Mouse (Mus musculus) kidney, postnatal 36 days (tissue): ENCODE results near the gene Sh3bp5l.
"Not testable (repeated sequence)": the region's sequence is repeated elsewhere in the genome, so short reads cannot be mapped to it uniquely, and the experiment has no call there.

Source experiments
- DNase-seq, 2 experiments: peaks; one replicate each; pipeline ENCODE4 v3.0.0; 2021 to 2022; ENCODE audit warnings: mixed read lengths in 2 of 2

The Sh3bp5l gene

DNA sequence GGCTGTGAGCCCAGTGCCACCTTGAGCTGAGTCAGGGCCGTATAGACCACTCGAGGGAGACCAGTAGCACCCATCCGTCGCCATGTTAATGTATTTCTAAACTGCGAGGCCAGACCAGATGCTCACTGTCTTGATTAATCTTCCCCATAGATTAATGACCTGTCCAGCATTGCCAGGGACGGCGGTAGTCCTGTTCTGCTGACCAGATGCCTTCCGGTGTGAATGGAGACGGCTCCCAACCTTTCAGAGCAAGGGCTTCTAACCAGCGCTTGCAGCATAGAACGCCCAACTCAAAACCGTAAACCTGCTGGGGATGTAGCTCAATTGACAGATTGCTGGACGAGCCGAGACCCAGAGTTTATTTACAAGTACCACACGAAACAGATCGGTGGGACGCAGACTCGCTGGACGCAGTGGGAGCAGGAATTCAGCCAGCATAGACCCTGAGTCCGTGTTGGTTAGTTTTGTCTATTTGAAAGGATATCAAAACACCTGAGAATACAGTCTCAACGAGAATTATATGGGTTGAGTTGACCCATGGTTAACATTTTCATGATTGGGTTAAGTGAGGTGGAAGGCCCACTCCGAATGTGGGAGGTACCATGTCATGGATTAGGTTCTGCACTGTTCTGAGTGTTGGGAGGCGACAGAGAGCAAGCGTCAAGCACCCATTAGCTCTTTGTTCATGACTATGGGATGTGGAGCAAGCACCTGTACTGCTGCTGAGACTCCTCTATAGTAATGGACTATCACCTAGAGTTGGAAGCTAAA is 6.8 kb upstream of the Sh3bp5l start:
- peak in 1 of 2 experiments; percentile 11 for DNase-seq

- DNase-seq, result no peak
Observed at GRCm38 (mm10) chr11:58324614-58325229, 5.8 kb upstream of the Sh3bp5l start.

- no peak for DNase-seq
Observed at GRCm38 (mm10) chr11:58326781-58327180, 3.7 kb upstream of the Sh3bp5l start.

DNA sequence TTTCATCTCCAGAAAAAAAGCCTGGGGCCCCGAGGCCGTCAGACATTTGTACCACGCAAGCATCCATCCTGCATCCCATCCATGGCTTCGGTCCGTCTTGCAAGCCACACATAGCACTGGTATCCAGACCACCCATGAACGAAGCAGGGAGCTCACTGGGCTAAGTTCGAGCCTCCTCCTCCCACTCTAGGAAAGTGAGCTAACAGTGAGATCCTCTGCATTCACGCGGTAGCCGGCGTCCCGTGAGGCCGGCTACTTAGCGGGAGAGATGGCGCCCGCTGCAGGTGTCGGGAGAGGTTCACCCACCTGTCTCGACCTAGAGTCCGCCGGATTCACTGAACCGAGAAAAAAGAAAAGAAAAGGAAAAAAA is 633 bp upstream of the Sh3bp5l start:
- no peak for DNase-seq

GRCm38 (mm10) chr11:58331149-58331495 is 598 bp downstream of the Sh3bp5l start:
- DNase-seq, result no peak

DNA sequence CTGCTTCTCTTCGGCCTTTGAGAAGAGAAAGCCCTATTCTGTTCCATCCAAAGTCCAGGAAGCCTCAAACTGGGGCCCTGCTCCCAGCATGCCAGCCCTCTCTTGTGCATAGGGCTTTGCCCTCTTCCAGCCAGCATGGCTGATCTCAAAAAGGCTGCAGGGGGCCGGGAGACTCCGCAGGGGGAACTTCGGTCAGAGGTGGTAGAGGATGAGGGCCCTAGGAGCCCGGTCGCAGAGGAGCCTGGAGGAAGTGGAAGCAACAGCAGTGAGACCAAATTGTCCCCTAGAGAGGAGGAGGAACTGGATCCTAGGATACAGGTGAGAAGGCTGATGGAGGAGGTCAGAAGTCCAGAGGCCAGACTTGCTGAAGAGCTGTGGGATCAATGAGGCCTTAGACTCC is 1.0 kb downstream of the Sh3bp5l start:
- no peak for DNase-seq

GRCm38 (mm10) chr11:58334746-58335145 is 4.2 kb downstream of the Sh3bp5l start:
- peak; percentile 84 to 87 for DNase-seq

DNA sequence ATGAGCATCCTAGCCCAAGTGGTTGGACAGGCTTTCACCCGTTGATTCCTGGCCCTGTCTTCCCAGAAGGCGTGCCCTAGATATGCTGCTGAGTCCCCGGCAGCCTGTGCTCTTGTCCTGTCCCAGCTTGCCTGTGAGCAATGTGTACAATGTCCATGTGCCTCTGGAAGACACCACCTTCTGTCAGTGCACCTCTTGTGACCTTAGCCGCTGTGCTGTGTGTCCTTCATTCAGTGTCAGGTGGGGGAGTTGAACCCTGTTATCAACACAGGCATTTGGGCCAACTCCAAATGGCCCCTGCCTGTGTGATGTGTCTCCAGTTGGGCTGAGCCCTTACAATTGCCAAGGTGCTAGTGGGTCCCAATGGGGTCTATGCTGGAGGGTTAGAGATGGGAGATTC is 16.2 kb downstream of the Sh3bp5l start:
- DNase-seq, result no peak

DNA sequence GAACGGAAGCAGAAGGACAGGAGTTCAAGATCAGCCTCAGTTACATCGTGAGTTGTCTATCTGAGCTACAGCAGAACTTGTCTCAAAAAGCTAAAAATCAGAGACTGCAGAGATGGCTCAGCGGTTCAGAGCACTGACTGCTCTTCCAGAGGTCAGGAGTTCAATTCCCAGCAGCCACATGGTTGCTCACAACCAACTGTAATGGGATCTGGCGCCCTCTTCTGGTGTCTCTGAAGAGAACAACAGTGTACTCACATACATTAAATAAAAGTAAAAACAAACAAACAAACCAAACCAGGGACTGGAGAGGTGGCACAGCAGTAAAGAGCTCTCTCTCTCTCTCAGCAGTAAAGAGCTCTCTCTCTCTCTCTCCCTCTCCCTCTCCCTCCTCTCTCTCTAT is 20.1 kb downstream of the Sh3bp5l start:
- DNase-seq, result peak in 1 of 2 experiments; percentile 17

DNA sequence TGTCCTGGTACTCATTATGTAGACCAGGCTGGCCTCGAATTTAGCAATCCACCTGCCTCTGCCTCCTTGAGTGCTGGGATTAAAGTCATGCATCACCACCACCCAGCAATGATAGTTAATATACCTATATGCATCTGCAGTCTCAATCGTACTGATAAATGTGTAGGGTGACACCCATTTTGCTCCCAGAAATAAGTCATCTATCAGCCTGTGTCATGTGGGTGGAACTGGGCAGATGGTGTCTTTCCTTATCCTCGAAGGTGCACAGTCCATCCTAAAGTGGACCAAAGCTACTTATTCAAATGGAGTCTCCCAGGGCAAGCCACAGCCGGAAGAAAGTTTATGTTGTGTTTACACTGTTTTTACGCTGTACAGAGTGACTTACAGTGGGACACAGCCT is 20.7 kb downstream of the Sh3bp5l start:
- no peak for DNase-seq

DNA sequence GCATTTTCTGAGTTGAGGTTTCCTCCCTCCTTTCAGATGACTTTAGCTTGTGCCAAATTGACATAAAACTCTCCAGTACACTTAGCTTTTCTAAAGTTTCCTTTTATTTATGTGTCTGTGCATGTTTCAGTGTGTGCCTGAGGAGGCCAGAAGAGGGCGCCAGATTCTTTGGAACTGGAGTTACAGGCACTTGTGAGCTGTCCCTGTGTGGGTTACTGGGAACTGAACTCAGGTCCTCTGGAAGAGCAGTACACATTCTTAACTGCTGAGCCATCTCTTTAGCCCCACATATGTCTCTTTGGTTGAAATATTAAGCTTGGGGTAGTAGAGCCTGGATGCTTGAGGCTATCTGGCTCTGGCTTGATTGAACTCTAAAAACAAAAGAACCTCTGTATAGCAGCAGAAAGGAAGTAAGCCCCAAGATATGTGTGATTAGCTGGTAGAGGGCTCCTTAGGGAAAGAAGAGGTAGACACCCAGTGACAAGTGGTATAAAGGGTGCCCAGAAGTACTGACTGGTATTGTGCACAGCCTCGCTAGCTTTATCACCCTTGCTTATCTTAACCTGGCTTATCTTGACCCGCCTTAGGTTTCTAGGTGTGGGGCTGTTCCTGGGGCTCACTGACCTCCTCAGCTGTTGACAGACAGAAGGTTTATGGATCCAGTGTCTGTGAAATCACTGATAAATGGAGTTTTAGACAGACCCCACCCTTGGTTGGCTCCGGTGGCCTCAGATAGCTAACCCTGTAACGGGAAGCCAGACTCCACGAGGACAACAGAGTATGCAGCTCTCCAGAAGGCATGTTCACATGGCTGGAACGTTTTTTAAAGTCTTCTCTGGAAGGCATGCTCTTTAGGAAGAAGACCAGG is 22.4 kb downstream of the Sh3bp5l start:
- DNase-seq, result peak in 1 of 2 experiments; percentile 31

- DNase-seq, result no peak
Observed at GRCm38 (mm10) chr11:58353709-58354108, 23.2 kb downstream of the Sh3bp5l start.

- DNase-seq, result no peak
Observed at GRCm38 (mm10) chr11:58354476-58354875, 24.0 kb downstream of the Sh3bp5l start.

DNA sequence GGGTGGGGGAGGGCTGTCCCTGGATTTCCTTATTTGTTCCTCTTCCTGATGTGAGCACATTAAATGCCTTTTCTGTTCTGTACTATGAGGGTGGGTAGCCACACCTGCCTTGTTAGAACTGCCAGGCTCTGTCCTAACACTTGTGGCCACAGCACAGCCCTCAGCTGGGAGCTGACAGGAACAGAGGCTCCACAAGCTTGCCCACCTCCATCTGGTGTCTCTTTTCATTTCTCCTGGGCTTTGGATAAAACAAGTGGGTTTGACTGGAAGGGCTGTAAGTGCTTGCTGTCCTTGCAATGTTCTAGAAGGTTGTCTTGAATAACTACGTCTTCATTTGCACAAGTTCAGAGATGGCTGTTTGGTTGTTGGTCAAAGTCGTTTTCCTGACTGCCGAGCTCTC is 24.4 kb downstream of the Sh3bp5l start:
- no peak for DNase-seq

DNA sequence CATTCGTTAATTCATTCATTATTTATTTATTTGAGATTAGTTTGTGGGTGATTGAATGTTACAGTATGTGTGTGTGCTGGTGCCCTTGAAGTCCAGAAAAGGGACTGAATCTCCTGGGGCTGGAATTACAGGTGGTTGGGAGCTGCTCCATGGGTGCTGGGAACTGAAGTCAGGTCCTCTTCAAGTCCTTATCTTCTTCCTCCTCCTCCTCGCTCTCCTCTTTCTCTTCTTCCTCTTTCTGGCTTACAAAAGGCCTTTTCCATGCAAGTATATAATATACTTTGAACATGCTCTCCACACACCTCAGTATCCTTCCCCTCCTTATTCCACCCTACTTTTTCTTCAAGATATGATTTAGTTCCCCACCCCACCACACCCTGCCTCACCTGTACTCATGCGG is 26.5 kb downstream of the Sh3bp5l start:
- no peak for DNase-seq

DNA sequence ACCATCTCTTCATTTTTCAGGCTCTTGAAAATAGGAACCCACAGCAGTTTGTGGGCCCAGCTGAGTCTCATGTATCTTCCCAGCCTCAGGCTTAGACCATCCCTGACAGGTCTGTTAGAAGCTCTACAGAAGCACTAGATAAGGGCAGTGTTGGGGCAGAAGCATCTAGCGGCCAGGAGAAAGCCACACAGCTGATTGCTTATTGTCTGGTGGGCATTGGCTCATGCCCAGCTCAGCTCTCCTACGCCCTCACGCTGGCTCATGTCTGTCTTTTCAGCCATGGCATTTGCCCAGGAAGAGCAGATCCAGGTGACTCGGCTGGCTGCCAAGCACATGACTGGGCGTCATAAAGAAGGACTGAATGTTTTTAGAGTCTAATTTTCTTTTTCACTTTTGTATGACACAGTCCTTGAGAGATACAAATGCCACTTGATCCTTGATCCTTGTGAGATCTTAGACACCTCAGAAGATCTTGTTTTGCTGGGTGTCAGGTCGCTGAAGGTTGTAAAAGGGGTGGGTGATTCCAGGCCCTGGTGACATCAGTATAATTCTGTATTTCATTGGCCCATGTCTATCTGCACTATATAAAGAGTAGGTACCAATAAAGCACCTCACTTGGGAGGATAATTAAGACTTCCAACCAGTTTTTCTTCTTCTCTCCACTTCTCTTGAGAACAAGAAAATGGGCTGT is 27.5 kb downstream of the Sh3bp5l start:
- peak; percentile 15 to 47 for DNase-seq

- not testable (repeated sequence) for DNase-seq
Observed at GRCm38 (mm10) chr11:58362562-58362961, 32.0 kb downstream of the Sh3bp5l start.

DNA sequence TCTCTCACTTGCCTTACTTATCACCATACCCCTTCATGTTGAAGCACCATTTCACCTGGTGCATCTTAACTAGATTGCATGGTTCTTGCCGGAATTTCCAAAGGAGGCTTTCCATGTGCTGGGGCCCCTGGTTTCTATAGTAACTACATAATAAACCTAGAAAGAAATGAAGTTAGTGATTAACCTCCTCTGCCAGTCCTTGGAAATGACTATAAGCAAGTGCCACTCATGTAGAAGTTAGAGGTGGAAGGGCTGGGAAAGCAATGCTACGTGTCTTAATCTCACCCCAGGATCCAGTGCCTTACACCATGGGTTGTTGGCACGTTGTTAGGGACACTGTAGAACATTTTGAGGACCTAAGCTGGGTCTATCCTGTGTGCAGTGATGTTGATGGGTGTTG is 33.9 kb downstream of the Sh3bp5l start:
- DNase-seq, result no peak

GRCm38 (mm10) chr11:58366191-58366590 is 35.7 kb downstream of the Sh3bp5l start:
- DNase-seq, result not testable (repeated sequence)

GRCm38 (mm10) chr11:58377273-58377672 is 46.7 kb downstream of the Sh3bp5l start:
- no peak for DNase-seq

DNA sequence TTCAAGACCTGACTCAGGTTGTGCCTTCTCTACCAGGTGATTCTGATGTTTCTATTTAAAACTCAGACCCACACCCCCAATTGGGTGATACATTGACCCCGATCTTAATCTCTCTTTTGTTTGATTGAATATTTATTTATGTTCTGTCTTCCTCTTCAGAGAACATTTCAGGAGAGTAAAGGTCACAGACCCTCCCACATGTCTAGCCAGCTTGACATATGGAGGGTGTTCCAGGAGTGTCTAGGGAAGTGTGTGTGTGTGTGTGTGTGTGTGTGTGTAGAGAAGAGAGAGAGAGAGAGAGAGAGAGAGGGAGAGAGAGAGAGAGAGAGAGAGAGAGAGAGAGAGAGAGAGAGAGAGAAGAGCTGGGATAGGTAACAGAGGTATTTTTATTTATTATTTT is 47.2 kb downstream of the Sh3bp5l start:
- no peak for DNase-seq

DNA sequence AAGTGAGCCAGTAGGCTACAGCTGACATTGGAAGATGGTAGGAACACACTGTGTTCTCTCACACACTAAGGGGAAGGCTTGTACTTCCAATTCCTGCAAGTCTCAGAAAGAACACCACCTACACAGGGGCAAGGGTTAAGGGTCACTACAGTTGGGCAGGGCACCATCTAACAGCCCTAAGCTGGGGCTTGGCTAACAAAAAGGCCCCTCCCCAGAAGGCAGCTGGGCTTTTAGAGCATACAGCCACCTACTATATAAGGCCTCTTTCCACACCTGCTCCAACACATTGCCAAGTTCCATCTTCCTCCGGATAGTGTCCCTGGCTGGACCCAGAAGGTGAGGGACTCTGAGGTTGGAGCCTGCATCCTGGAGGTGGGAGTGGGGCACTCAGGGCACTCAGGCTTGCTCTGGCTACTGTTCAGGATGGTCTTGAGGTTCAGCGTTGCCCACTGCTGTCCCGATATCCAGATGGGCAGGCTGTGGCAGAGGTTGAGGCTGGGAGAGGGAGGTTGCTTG is 48.3 kb downstream of the Sh3bp5l start, which contains the start of gene Lypd8:
TSS of gene Lypd8 (plus strand) at position 281 of the 516 bp plus-strand sequence.
- no peak for DNase-seq

DNA sequence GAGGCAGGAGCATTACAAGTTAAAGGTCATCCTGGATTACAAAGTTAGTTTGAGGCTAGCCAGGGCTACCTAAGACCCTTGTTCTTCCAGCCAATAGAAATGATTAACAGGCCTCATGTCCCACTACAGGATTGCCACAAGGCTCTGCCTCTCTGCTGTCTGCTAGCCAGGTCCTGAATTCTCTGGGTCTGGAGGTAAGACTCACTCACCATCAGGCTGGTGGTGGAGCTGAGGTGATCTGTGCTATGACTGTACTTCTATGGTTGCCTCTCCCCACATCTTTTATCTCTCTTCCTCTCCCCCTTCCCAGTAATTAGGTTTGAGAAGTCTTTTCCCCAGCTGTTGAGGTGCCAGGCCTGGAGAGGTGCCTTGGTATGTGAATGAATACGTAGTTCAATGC is 49.0 kb downstream of the Sh3bp5l start:
- no peak for DNase-seq
